Mouse (Mus musculus) ES-E14 (cell line): ENCODE results near the gene Cmc4.

ENCODE experiments used
- ZC3H11A ChIP-seq: IDR thresholded peaks from 2 replicates; pipeline ENCODE4 v1.6.1; 2012; ENCODE audit warnings: low read depth, mild to moderate bottlenecking, inconsistent platforms, low read length, borderline replicate concordance
- ZNF384 ChIP-seq: IDR thresholded peaks from 2 replicates; pipeline ENCODE4 v1.6.1; 2012; ENCODE audit warnings: low read depth, low read length, inconsistent platforms

DNA sequence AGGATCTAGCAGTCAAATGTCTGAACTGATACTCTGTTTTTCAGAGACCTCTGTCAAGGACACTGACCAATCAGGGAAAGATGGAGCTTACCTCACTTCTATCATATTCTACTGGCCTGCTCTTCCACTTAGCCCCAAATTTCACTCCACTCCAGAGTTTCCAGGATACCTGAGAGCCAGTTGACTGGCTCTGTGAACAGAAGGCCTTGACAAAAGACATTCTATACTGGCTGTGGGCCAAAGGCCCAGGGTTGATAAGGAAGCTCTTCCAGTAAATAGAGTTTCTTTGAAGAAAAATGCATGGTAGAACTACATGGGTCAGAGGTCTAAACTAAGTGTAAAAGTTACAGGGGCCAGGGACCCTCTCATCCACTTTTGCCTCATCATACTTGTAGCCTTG is 46.2 kb downstream of the Cmc4 start:
- TF ChIP-seq ZC3H11A = no peak
- no peak for TF ChIP-seq ZNF384
